Mouse (Mus musculus): ENCODE results near the gene Fads3. TPM values are rescaled to one million over a fixed set of nuclear protein-coding genes. Genes with fewer than 3 reads are reported as not detected.

The Fads3 gene
- 8.5 and 14.8 TPM in 2 replicates for polyA plus RNA-seq (2012)

GRCm38 (mm10) chr19:10041388-10042148, at the start of gene Fads3:
Gene Fads3, plus strand, starts transcription at chr19:10041569.

GRCm38 (mm10) chr19:10001206-10001969, 40.0 kb upstream of the Fads3 start, which contains the start of the genes Best1 and Rab3il1:
Gene Best1, minus strand, starts transcription at chr19:10001633.
Gene Rab3il1, plus strand, starts transcription at chr19:10001669.

GRCm38 (mm10) chr19:10101341-10102053, 60.1 kb downstream of the Fads3 start, which contains the start of gene Fads2:
Gene Fads2, minus strand, starts transcription at chr19:10101746.

Other genes with a start within 250 kb of the Fads3 start
- gene Scgb2a2, start 194.0 kb upstream of the Fads3 start, polyA plus RNA-seq (2012) = not detected in 2 replicates
- gene Incenp, start 142.0 kb upstream of the Fads3 start, polyA plus RNA-seq (2012) = 123 and 216 TPM in 2 replicates
- gene Fth1, start 61.0 kb upstream of the Fads3 start, polyA plus RNA-seq (2012) = 9,097 and 9,677 TPM in 2 replicates
- gene Best1, start 39.9 kb upstream of the Fads3 start, polyA plus RNA-seq (2012) = 0.15 TPM in 1 of 2 replicates, not detected in the other
- 5.8 and 6.9 TPM in 2 replicates for gene Rab3il1, start 39.9 kb upstream of the Fads3 start, polyA plus RNA-seq (2012)
- gene Fads2, start 60.2 kb downstream of the Fads3 start, polyA plus RNA-seq (2012) = 29.3 and 47.5 TPM in 2 replicates
- 35.4 and 39.7 TPM in 2 replicates for gene Fads1, start 141.3 kb downstream of the Fads3 start, polyA plus RNA-seq (2012)
- gene Tmem258, start 162.4 kb downstream of the Fads3 start, polyA plus RNA-seq (2012) = 20.8 and 31.6 TPM in 2 replicates
- 55.7 and 59.9 TPM in 2 replicates for gene Fen1, start 162.6 kb downstream of the Fads3 start, polyA plus RNA-seq (2012)
- 0.08 and 0.09 TPM in 2 replicates for gene Myrf, start 199.2 kb downstream of the Fads3 start, polyA plus RNA-seq (2012)